Mouse (Mus musculus): ENCODE results near the gene Bend4. TPM values are rescaled to one million over a fixed set of nuclear protein-coding genes. Genes with fewer than 3 reads are reported as not detected.
A peak's percentile ranks its signal among the peaks of the same experiment; 100 is the strongest.

Bend4 gene
- polyA plus RNA-seq, 1 experiment from 2014 or later = 2.2 TPM

- no peaks in the 10 kb centered on the region for H3K27me3 ChIP-seq (ENCODE audit: insufficient read depth, low read length)
- ATAC-seq (replicated peaks; ENCODE audit: low FRiP score, low read depth) (no peak), DNase-seq (ENCODE audit: low spot score) (no peak)
- H3K27ac ChIP-seq = no peak overlapping the region
- no peak overlapping the region for H3K4me3 ChIP-seq (replicated peaks; ENCODE audit: low read depth, low read length)
- no peaks in the 10 kb centered on the region for H3K36me3 ChIP-seq (ENCODE audit: insufficient read depth, low read length)
- H3K9ac ChIP-seq (ENCODE audit: low read depth, low read length) = no peak overlapping the region
- no peaks in the 10 kb centered on the region for H3K9me3 ChIP-seq (replicated peaks; ENCODE audit: low read length)
- 71% methylated on average over 6 of the region's 6 CpGs for WGBS
- H3K4me1 ChIP-seq (replicated peaks; ENCODE audit: insufficient read depth, low read length) = no peaks in the 10 kb centered on the region
- H3K4me2 ChIP-seq (ENCODE audit: low read length) = no peak overlapping the region
- TF ChIP-seq CTCF (IDR thresholded peaks at IDR 0.05; ENCODE audit: low read depth) = no peak
Measured at GRCm38 (mm10) chr5:67442813-67443450, 14.8 kb upstream of the Bend4 start.

GRCm38 (mm10) chr5:67440563-67440962 lies 12.5 kb upstream of the Bend4 start:
- ATAC-seq (replicated peaks; ENCODE audit: low FRiP score, low read depth) (no peak), DNase-seq (ENCODE audit: low spot score) (no peak)
- Histone ChIP-seq H3K27me3 (ENCODE audit: insufficient read depth, low read length) (no peaks in the 10 kb centered on the region), H3K9ac (ENCODE audit: low read depth, low read length) (no peak overlapping the region), H3K27ac (no peak overlapping the region), H3K36me3 (ENCODE audit: insufficient read depth, low read length) (no peaks in the 10 kb centered on the region), H3K4me3 (replicated peaks; ENCODE audit: low read depth, low read length) (no peak overlapping the region), H3K9me3 (replicated peaks; ENCODE audit: low read length) (no peaks in the 10 kb centered on the region), H3K4me2 (ENCODE audit: low read length) (no peak overlapping the region), H3K4me1 (replicated peaks; ENCODE audit: insufficient read depth, low read length) (no peaks in the 10 kb centered on the region)
- TF ChIP-seq CTCF (IDR thresholded peaks at IDR 0.05; ENCODE audit: low read depth) = no peak
- 83% methylated on average over 8 of the region's 8 CpGs for WGBS

- Histone ChIP-seq H3K27me3 (ENCODE audit: insufficient read depth, low read length) (no peaks in the 10 kb centered on the region), H3K9me3 (replicated peaks; ENCODE audit: low read length) (no peaks in the 10 kb centered on the region), H3K4me2 (ENCODE audit: low read length) (no peak overlapping the region), H3K27ac (no peak overlapping the region), H3K36me3 (ENCODE audit: insufficient read depth, low read length) (no peaks in the 10 kb centered on the region), H3K4me1 (replicated peaks; ENCODE audit: insufficient read depth, low read length) (no peaks in the 10 kb centered on the region), H3K9ac (ENCODE audit: low read depth, low read length) (no peak overlapping the region), H3K4me3 (replicated peaks; ENCODE audit: low read depth, low read length) (no peak overlapping the region)
- DNase-seq (ENCODE audit: low spot score) = peak; percentile 27
- peak; percentile 68; the same call in 1 of the 2 replicates for ATAC-seq (replicated peaks; ENCODE audit: low FRiP score, low read depth)
- TF ChIP-seq CTCF (IDR thresholded peaks at IDR 0.05; ENCODE audit: low read depth) = no peak
- 27% methylated on average over 2 of the region's 2 CpGs for WGBS
Measured at GRCm38 (mm10) chr5:67437403-67437802, 9.3 kb upstream of the Bend4 start.

GRCm38 (mm10) chr5:67426478-67427442 lies 1.4 kb downstream of the Bend4 start:
- 0 out of 2 replicates have a peak, but pooled peaks cover 5% of the 10 kb centered on the region for H3K27me3 ChIP-seq (ENCODE audit: insufficient read depth, low read length)
- H3K36me3 ChIP-seq (ENCODE audit: insufficient read depth, low read length) = no peaks in the 10 kb centered on the region
- ATAC-seq (replicated peaks; ENCODE audit: low FRiP score, low read depth) = peak; percentile 27
- peak overlapping the region; percentile 73 for H3K4me3 ChIP-seq (replicated peaks; ENCODE audit: low read depth, low read length)
- WGBS = 1% methylated on average over 102 of the region's 121 CpGs
- 0 out of 2 replicates have a peak overlapping the region, but pooled peaks have one; percentile 31 for H3K27ac ChIP-seq
- no peaks in the 10 kb centered on the region for H3K9me3 ChIP-seq (replicated peaks; ENCODE audit: low read length)
- H3K9ac ChIP-seq (ENCODE audit: low read depth, low read length) = peak overlapping the region; percentile 67
- no peak for TF ChIP-seq CTCF (IDR thresholded peaks at IDR 0.05; ENCODE audit: low read depth)
- no peaks in the 10 kb centered on the region for H3K4me1 ChIP-seq (replicated peaks; ENCODE audit: insufficient read depth, low read length)
- peak; percentile 18 for DNase-seq (ENCODE audit: low spot score)
- H3K4me2 ChIP-seq (ENCODE audit: low read length) = peak overlapping the region; percentile 81

- ATAC-seq (replicated peaks; ENCODE audit: low FRiP score, low read depth) (no peak), DNase-seq (ENCODE audit: low spot score) (no peak)
- H3K4me2 ChIP-seq (ENCODE audit: low read length) = peak overlapping the region; percentile 81
- no peak overlapping the region for H3K27ac ChIP-seq
- no peaks in the 10 kb centered on the region for H3K36me3 ChIP-seq (ENCODE audit: insufficient read depth, low read length)
- no peaks in the 10 kb centered on the region for H3K4me1 ChIP-seq (replicated peaks; ENCODE audit: insufficient read depth, low read length)
- 28% methylated on average over 5 of the region's 5 CpGs for WGBS
- H3K9me3 ChIP-seq (replicated peaks; ENCODE audit: low read length) = no peaks in the 10 kb centered on the region
- 0 out of 2 replicates have a peak, but pooled peaks cover 5% of the 10 kb centered on the region for H3K27me3 ChIP-seq (ENCODE audit: insufficient read depth, low read length)
- peak overlapping the region; percentile 73 for H3K4me3 ChIP-seq (replicated peaks; ENCODE audit: low read depth, low read length)
- no peak for TF ChIP-seq CTCF (IDR thresholded peaks at IDR 0.05; ENCODE audit: low read depth)
- no peak overlapping the region for H3K9ac ChIP-seq (ENCODE audit: low read depth, low read length)
Measured at GRCm38 (mm10) chr5:67426011-67426410, 2.1 kb downstream of the Bend4 start.

- TF ChIP-seq CTCF (IDR thresholded peaks at IDR 0.05; ENCODE audit: low read depth) = no peak
- H3K27me3 ChIP-seq (ENCODE audit: insufficient read depth, low read length) = 0 out of 2 replicates have a peak, but pooled peaks cover 5% of the 10 kb centered on the region
Measured at GRCm38 (mm10) chr5:67424636-67425035, 3.5 kb downstream of the Bend4 start.

More at GRCm38 (mm10) chr5:67424636-67425035, 3.5 kb downstream of the Bend4 start:
- WGBS = 58% methylated on average over 3 of the region's 3 CpGs
- Histone ChIP-seq H3K9me3 (replicated peaks; ENCODE audit: low read length) (no peaks in the 10 kb centered on the region), H3K4me3 (replicated peaks; ENCODE audit: low read depth, low read length) (no peak overlapping the region), H3K9ac (ENCODE audit: low read depth, low read length) (no peak overlapping the region), H3K36me3 (ENCODE audit: insufficient read depth, low read length) (no peaks in the 10 kb centered on the region), H3K27ac (no peak overlapping the region), H3K4me1 (replicated peaks; ENCODE audit: insufficient read depth, low read length) (no peaks in the 10 kb centered on the region), H3K4me2 (ENCODE audit: low read length) (no peak overlapping the region)
- DNase-seq (ENCODE audit: low spot score) (no peak), ATAC-seq (replicated peaks; ENCODE audit: low FRiP score, low read depth) (no peak)
